Mouse (Mus musculus) heart, postnatal 14 days (tissue): ENCODE data around the gene Cntrl. TPM values are rescaled to one million over a fixed set of nuclear protein-coding genes. Genes with fewer than 3 reads are reported as not detected.

ENCODE experiments used
- DNase-seq, 2 experiments: peaks; one replicate each; pipeline ENCODE4 v3.0.0; 2021 to 2022
- intact Hi-C: fragments of 180-260 bp; cut with DNase I; formaldehyde crosslinking; loops from one replicate; pipeline ENCODE4 v1.15.1; 2025
- total RNA-seq, 2 experiments: library from RNA; stranded (reverse); gene quantifications; 2 replicates each; pipeline ENCODE4 v1.2.3; 2021

The Cntrl gene
- total RNA-seq, 2 experiments from 2014 or later = 8.7 to 9.2 TPM

DNA sequence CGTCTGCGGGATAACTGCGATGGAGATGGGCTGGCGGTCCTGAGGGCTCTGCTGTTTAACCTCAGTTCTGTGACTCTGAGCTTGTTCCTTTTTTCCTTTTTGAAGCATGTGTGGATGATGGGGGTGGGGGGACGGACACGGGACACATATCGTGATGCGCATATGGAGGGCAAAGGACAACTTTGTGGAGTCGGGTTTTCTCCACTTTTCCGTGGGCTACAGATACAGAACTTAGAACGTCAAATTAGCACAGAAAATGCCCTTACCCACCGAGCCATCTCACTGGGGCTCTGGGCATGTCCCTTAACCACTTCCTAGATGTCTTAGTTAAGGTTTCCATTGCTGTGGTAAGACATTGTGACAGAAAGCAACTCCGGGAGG lies 622 bp downstream of the Cntrl start:
- intact Hi-C loops = loop anchor here (2.0 to 10.0 kb wide), 5 partner anchors 65 to 425 kb away; no protein-coding TSS in a partner anchor
- no peak for DNase-seq

GRCm38 (mm10) chr2:35110521-35110920 lies 1.2 kb downstream of the Cntrl start:
- no peak for DNase-seq

DNA sequence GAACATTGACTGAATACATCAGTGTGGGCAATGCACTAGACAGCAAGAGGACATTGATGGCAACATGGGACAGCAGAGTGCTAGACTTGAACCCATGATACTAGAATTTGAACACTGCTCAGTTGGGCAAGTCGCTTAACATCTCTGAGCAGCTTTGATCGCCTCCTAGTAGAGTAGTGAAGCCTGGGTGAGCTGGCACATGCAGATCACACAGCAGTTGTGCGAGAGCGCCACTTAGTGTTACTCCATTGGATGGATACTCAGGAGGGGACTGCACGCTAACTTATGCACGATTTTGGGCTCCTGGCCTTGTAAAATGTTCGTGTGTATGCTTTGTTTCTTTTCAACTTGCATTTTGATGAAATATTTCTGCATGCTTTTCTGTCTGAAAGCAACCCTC lies 15.4 kb downstream of the Cntrl start:
- DNase-seq = no peak
- intact Hi-C loops = no loop called here

More at GRCm38 (mm10) chr2:35110521-35110920, 1.2 kb downstream of the Cntrl start:
- intact Hi-C loops = loop anchor here (5.0 kb wide), 1 partner anchor 222 kb away; no protein-coding TSS in a partner anchor

GRCm38 (mm10) chr2:35131491-35131890 lies 22.2 kb downstream of the Cntrl start:
- intact Hi-C loops = loop anchor here (5.0 kb wide), 1 partner anchor 66 kb away; no protein-coding TSS in a partner anchor
- no peak for DNase-seq

DNA sequence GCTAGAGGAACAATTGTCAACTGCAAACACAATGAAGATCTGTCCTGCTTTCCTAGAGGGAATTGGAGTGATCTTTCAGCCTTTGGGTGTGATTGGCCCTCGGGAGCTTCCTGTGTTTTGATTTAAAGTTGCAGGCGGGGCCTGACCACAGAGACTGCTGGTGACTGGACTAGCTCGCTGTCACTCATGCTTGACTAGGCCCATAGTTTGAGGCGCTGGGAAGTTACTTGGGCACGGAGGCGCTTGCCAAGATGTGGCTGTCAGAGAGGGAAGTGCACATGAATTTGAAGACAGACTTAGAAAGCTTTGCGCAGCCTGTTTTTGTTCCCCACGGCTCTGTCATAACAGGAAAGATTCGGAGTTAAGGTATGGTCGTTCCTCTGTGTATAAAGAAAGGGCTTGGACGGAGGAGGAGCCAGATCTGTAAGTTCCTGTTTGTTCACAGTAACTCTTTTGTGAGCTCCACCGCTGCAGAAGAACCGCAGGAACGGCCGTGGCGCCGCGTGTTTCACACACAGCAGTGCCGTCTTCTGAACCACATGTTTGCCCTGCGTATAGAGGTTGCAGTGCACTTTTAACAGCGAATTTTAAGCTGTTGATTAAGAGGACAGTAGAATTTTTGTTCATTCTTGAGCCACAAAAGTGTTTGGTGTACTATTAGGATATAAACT lies 22.8 kb downstream of the Cntrl start:
- intact Hi-C loops = loop anchor here (5.0 kb wide), 1 partner anchor 65 kb away; no protein-coding TSS in a partner anchor
- peak; percentile 94 to 97 for DNase-seq

- intact Hi-C loops = loop anchor here (5.0 kb wide), 1 partner anchor 65 kb away; no protein-coding TSS in a partner anchor
- DNase-seq = no peak
Observed at GRCm38 (mm10) chr2:35132662-35133055, 23.4 kb downstream of the Cntrl start.

GRCm38 (mm10) chr2:35133891-35134290 lies 24.6 kb downstream of the Cntrl start:
- DNase-seq = no peak
- intact Hi-C loops = loop anchor here (5.0 kb wide), 1 partner anchor 63 kb away; no protein-coding TSS in a partner anchor

DNA sequence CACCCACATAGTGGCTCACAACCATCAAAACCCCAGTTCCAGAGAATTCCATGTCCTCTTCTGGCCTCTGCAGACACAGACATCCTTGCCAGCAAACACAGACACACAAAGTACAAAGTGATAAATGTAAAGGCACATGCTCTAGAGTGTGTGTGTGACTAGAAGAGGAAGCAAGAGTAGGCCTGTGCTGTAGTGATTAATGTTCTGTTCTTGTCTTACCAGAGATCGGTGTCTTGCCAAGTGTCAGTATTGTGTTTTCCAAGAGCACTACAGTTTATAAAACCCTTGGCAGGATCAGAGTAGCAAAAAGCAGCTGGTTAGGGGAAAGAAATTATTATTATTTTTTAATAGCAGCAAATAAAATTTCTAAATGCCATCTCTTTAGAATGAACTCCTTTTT lies 29.3 kb downstream of the Cntrl start:
- DNase-seq = no peak
- intact Hi-C loops = no loop called here

GRCm38 (mm10) chr2:35141673-35142072 lies 32.4 kb downstream of the Cntrl start:
- no peak for DNase-seq
- intact Hi-C loops = no loop called here

DNA sequence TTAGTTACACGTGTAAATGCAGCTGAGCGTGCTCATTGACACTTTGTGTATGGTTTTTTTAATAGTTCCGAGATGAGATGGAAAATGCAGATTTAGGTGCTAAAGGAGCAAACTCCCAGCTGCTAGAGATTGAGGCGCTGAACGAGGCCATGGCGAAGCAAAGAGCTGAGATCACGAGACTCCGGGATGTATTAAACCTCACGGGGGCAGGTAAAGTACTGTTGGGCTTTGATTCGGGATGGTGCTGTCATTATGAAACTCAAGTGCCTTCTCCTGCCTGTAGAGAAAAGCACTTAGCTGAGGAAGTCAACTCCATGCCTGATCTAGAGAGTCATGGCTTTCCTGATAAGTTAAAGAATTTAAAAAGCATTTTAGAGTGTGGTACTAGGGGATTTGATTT lies 39.5 kb downstream of the Cntrl start:
- intact Hi-C loops = no loop called here

GRCm38 (mm10) chr2:35151303-35151882 lies 42.1 kb downstream of the Cntrl start:
- intact Hi-C loops = no loop called here
- no peak for DNase-seq

More for the DNA sequence above, 39.5 kb downstream of the Cntrl start:
- DNase-seq = no peak

GRCm38 (mm10) chr2:35153179-35153578 lies 43.9 kb downstream of the Cntrl start:
- no peak for DNase-seq
- intact Hi-C loops = no loop called here

DNA sequence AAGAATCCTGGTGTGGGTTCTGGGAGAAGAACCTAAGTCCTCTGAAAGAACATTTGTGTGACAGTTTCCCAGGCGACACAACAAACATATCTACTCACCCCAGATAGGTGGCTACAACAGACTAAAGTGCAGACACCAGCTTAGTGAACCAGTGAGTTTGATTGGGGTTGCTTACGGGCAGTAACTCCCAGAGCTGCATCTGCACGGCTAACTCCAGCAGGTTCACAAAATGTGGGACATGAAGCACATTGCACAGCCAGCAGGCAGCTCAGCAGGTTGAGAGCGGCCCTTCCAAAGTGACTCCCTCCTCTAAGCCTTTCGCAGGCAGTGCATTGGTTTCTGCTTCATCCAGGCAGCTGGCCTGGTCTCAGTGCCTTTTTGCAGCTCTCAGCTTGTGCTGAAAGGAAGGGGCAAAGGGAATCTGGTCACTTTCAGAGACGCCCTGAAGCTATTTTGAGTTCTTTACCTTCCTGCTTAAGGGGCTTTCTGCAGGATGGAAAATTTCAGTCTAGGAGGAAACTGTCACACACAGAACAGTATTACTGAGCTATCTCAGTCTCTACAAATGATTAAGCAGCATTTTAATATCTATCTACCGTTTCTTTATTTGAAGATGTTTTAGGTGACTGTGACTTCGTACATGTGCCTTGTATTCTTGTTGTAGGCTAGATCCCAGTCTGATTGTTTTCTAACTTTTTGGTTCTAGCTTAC lies 44.7 kb downstream of the Cntrl start:
- intact Hi-C loops = no loop called here
- DNase-seq = no peak

DNA sequence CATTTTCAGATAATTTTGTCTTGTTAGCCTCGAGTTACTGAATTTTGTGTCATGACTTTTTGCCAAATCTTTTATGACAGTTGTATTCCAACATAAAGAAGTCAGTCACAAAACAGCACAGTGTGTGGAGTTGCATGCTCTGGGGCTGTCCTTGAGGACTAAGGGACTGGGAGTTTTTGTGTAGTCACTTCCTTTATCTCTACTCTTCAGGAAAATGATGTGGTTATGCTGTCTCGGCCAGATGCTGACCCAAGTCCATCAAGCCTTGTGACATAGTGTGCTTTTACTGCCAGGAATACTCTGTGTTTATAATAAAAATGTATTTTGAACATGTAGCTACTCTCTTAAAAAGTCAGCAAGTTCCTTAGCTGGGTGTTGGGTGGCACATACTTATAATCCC lies 47.7 kb downstream of the Cntrl start:
- intact Hi-C loops = no loop called here
- DNase-seq = no peak

- intact Hi-C loops = no loop called here
- no peak for DNase-seq
Observed at GRCm38 (mm10) chr2:35157836-35158235, 48.5 kb downstream of the Cntrl start.

DNA sequence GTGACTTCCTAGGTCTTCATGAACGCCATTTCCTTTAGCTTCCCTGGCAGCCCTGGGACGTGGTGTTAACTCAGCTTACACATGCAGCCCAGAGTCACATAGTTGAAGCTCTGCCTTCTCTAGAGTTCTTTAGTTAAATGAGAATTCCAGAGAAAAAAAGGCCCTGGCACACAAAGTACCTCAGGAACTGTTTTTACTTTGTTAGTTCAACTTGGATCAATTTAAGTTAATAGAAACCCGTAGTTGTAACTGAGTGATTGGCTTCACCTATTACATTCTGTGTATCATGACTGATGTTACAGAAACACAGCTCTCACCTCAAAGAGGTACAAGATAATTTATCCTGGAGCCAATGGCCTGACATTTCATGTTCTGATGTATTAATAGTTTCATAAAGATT lies 49.1 kb downstream of the Cntrl start:
- no peak for DNase-seq
- intact Hi-C loops = no loop called here

- intact Hi-C loops = no loop called here
- DNase-seq = no peak
Observed at GRCm38 (mm10) chr2:35160206-35160605, 50.9 kb downstream of the Cntrl start.

DNA sequence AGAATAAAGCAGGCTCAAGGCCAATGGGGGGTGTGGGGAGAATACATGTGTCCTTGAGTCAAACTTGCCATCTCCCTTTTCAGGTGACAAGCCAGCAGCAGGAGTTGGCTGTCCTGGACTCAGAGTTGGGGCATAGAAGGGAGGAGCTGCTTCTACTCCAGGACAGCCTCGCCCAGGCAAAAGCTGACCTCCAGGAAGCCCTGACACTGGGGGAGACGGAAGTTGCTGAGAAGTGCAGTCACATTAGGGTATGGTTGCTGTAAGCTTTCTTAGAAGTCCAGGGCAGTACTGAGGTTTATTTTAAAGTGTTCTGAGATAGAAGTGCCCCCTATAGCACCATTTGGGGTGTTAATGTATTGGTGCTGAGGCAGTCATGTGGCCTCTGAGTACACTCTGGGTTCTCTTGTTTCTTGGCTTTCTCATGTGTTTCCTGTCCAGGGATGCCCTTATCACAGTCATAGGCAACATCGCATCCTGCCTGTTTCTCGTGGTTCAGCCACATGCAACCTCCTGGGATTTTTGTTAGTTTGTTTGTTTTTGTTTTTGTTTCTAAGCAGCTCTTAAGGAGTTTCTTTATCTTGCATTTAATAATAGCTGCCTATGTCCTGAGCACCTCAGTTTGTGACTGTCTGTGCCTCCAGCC lies 52.7 kb downstream of the Cntrl start:
- no peak for DNase-seq

GRCm38 (mm10) chr2:35163396-35163795 lies 54.1 kb downstream of the Cntrl start:
- intact Hi-C loops = no loop called here
- DNase-seq = no peak

More for the DNA sequence above, 52.7 kb downstream of the Cntrl start:
- intact Hi-C loops = no loop called here

GRCm38 (mm10) chr2:35165416-35165815 lies 56.1 kb downstream of the Cntrl start:
- intact Hi-C loops = no loop called here
- DNase-seq = no peak

- no peak for DNase-seq
- intact Hi-C loops = no loop called here
Observed at GRCm38 (mm10) chr2:35166816-35167215, 57.5 kb downstream of the Cntrl start.
